ENCODE assay signal across 10 mouse cellular contexts in the genomic region with DNA sequence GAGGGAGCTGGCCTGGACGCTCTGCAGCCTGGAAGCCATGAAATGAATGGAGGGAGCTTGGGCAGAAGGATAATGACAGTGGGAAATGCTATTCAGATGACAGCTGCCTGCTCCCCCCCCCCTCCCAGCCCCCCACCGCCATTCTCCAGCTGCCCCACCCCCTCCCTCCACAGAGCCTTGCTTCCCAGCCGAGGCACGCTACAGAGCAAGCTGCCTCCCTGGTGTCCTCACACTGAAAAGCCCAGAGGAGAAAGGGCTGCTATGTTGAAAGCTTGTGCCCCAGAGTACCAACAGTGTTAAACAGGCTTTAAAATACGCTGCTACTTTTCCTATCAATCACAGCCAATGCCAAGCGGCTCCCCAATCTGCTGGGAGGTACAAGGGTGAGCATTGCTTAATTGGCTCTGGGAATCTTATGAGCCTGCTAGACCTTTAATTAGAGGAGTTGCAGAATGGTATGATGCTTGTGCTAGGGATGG. TPM values are rescaled to one million over a fixed set of nuclear protein-coding genes. Genes with fewer than 3 reads are reported as not detected.
DNase-seq lines count a peak whose midpoint lies in the region; ATAC-seq lines count a peak whose summit lies in the region.
"Had no signal": no experiment of that assay in that cellular context is flagged by ENCODE, and none has a peak within 500 bp of the region (broad histone marks: within the 10 kb centered on the region; RNA-seq: fewer than 3 reads in every experiment).

No protein-coding gene starts in this region.

- WGBS in heart, embryonic 10.5 days: 11% methylated on average over 6 of the region's 6 CpGs
- WGBS in embryonic facial prominence, embryonic 10.5 days: 3% methylated on average over 6 of the region's 6 CpGs
- WGBS in intestine, embryonic 15.5 days: 18% methylated on average over 6 of the region's 6 CpGs
- 3% methylated on average over 5 of the region's 6 CpGs for WGBS in neural tube, embryonic 12.5 days

- ATAC-seq in intestine, embryonic 15.5 days: peak; percentile 42; the same call in 1 of the 2 replicates
- ATAC-seq in neural tube, embryonic 12.5 days (ENCODE audit: low FRiP score, low read depth): peak; percentile 85

- peaks cover 7% of the 10 kb centered on the region for H3K4me1 ChIP-seq in heart, embryonic 10.5 days
- peaks cover 59% of the 10 kb centered on the region for H3K4me1 ChIP-seq in embryonic facial prominence, embryonic 10.5 days
- H3K4me1 ChIP-seq in intestine, embryonic 15.5 days (replicated peaks): peaks cover 33% of the 10 kb centered on the region
- peaks cover 30% of the 10 kb centered on the region for H3K4me1 ChIP-seq in neural tube, embryonic 12.5 days

- no peak overlapping the region for H3K27ac ChIP-seq in heart, embryonic 10.5 days
- peak overlapping the region; percentile 57 for H3K27ac ChIP-seq in embryonic facial prominence, embryonic 10.5 days (replicated peaks)
- peak overlapping the region; percentile 44; the same call in 1 of the 2 replicates for H3K27ac ChIP-seq in intestine, embryonic 15.5 days
- no peak overlapping the region for H3K27ac ChIP-seq in neural tube, embryonic 12.5 days

- DNase-seq in heart, embryonic 10.5 days (ENCODE audit: low spot score): no peak
- DNase-seq in heart, adult 18-20 months: no peak
- DNase-seq in embryonic facial prominence, embryonic 10.5 days (ENCODE audit: low spot score): peak; percentile 65
- DNase-seq in natural killer cell, adult 2 months (ENCODE audit: low spot score in 2 of 2): no peak
- no peak for DNase-seq in lung, postnatal 36 days
- no peak for DNase-seq in lung, postnatal 10 days
- DNase-seq: lung, postnatal 14 days had no signal

- no peak overlapping the region for H3K9ac ChIP-seq in intestine, embryonic 15.5 days
- H3K9ac ChIP-seq in neural tube, embryonic 12.5 days: no peak overlapping the region

- no peaks in the 10 kb centered on the region for H3K9me3 ChIP-seq in heart, embryonic 10.5 days
- no peaks in the 10 kb centered on the region for H3K9me3 ChIP-seq in embryonic facial prominence, embryonic 10.5 days
- H3K9me3 ChIP-seq in intestine, embryonic 15.5 days: no peaks in the 10 kb centered on the region
- H3K9me3 ChIP-seq in neural tube, embryonic 12.5 days: no peaks in the 10 kb centered on the region

- H3K36me3 ChIP-seq in heart, embryonic 10.5 days: no peaks in the 10 kb centered on the region
- H3K36me3 ChIP-seq in embryonic facial prominence, embryonic 10.5 days (replicated peaks): no peaks in the 10 kb centered on the region
- no peaks in the 10 kb centered on the region for H3K36me3 ChIP-seq in intestine, embryonic 15.5 days
- H3K36me3 ChIP-seq in neural tube, embryonic 12.5 days: no peaks in the 10 kb centered on the region

- 0 out of 2 replicates have a peak overlapping the region, but pooled peaks have one; percentile 3 for H3K4me3 ChIP-seq in heart, embryonic 10.5 days
- no peak overlapping the region for H3K4me3 ChIP-seq in embryonic facial prominence, embryonic 10.5 days
- no peak overlapping the region for H3K4me3 ChIP-seq in intestine, embryonic 15.5 days (replicated peaks)
- H3K4me3 ChIP-seq in neural tube, embryonic 12.5 days: no peak overlapping the region

- no peaks in the 10 kb centered on the region for H3K27me3 ChIP-seq in heart, embryonic 10.5 days (ENCODE audit: insufficient read depth, poor library complexity, severe bottlenecking)
- 0 out of 2 replicates have a peak, but pooled peaks cover 5% of the 10 kb centered on the region for H3K27me3 ChIP-seq in embryonic facial prominence, embryonic 10.5 days (replicated peaks; ENCODE audit: low read depth, poor library complexity, severe bottlenecking)
- no peaks in the 10 kb centered on the region for H3K27me3 ChIP-seq in intestine, embryonic 15.5 days (replicated peaks)
- H3K27me3 ChIP-seq in neural tube, embryonic 12.5 days (replicated peaks): no peaks in the 10 kb centered on the region

- H3K4me2 ChIP-seq in intestine, embryonic 15.5 days (replicated peaks): peak overlapping the region; percentile 28
- H3K4me2 ChIP-seq in neural tube, embryonic 12.5 days (replicated peaks): peak overlapping the region; percentile 38

RNA-seq across cellular contexts. Expression of a gene that starts 26.5 kb away (rescaled TPM):
- polyA plus RNA-seq in heart, embryonic 10.5 days (2016; fragmentation: Nextera tagmentation; extraction: Ambion mirVana): 0.25 and 0.28 TPM in 2 replicates
- total RNA-seq in heart, adult 18-20 months (2021): not detected
- 0.45 TPM in 2 replicates for polyA plus RNA-seq in embryonic facial prominence, embryonic 10.5 days (2016; fragmentation: Nextera tagmentation; extraction: Ambion mirVana)
- 0.49 and 0.64 TPM in 2 replicates for polyA plus RNA-seq in intestine, embryonic 15.5 days (2015; fragmentation: Nextera tagmentation; extraction: Ambion mirVana)
- 0.34 TPM in 1 of 2 replicates, not detected in the other for polyA plus RNA-seq in neural tube, embryonic 12.5 days (2016; fragmentation: Nextera tagmentation; extraction: Ambion mirVana)
- polyA plus RNA-seq: spleen, adult 2 months had no signal

RNA-seq across cellular contexts. Expression of a gene that starts 31.9 kb away (rescaled TPM):
- polyA plus RNA-seq in heart, embryonic 10.5 days (2016; fragmentation: Nextera tagmentation; extraction: Ambion mirVana): 4.8 and 7.2 TPM in 2 replicates
- total RNA-seq in heart, adult 18-20 months (2021): 1 to 10 TPM; 1.0 to 1.9 TPM
- 14.0 and 15.4 TPM in 2 replicates for polyA plus RNA-seq in embryonic facial prominence, embryonic 10.5 days (2016; fragmentation: Nextera tagmentation; extraction: Ambion mirVana)
- polyA plus RNA-seq in intestine, embryonic 15.5 days (2015; fragmentation: Nextera tagmentation; extraction: Ambion mirVana): 30.2 and 32.1 TPM in 2 replicates
- polyA plus RNA-seq in neural tube, embryonic 12.5 days (2016; fragmentation: Nextera tagmentation; extraction: Ambion mirVana): 6.2 and 8.4 TPM in 2 replicates

Comparison
In these comparisons a context has a peak if more than half of its experiments do, and no peak if none do; other contexts are left out.
1. H3K27ac ChIP-seq: peak in embryonic facial prominence, embryonic 10.5 days (single experiment) and intestine, embryonic 15.5 days (single experiment); none in heart, embryonic 10.5 days (single experiment) and neural tube, embryonic 12.5 days (single experiment).